Mouse (Mus musculus) gastrocnemius, adult 2 months (tissue): Measurements from ENCODE around the gene Myh9. TPM values are rescaled to one million over a fixed set of nuclear protein-coding genes. Genes with fewer than 3 reads are reported as not detected.

ENCODE experiments used
- DNase-seq: peaks from one replicate; pipeline ENCODE4 v3.0.0; 2022
- H3K27ac ChIP-seq: fragments of 200-600 bp; 2 replicates; pipeline ENCODE4 v1.8.1; 2022; ENCODE audit warnings: mild to moderate bottlenecking
- H3K4me3 ChIP-seq: fragments of 200-600 bp; 2 replicates; pipeline ENCODE4 v1.8.1; 2022; ENCODE audit warnings: mild to moderate bottlenecking, moderate library complexity
- CTCF ChIP-seq: fragments of 200-600 bp; IDR thresholded peaks from 2 replicates; pipeline ENCODE4 v1.8.1; 2022; ENCODE audit warnings: antibody characterized with exemption, mild to moderate bottlenecking, moderate library complexity
- intact Hi-C: fragments of 180-260 bp; cut with DNase I; formaldehyde crosslinking; loops from one replicate; pipeline ENCODE4 v1.15.1; 2025
- long read RNA-seq, 2 experiments: library from polyadenylated mRNA; stranded (forward); transcript quantifications; one replicate each; pipeline ENCODE4 v2.0.0; 2021
- total RNA-seq, 2 experiments: library from RNA; stranded (reverse); gene quantifications; 2 replicates each; pipeline ENCODE4 v1.2.3; 2021

Gene Myh9
- 10 to 100 TPM; 37.4 to 57.4 TPM for total RNA-seq
- long read RNA-seq, experiment 1, full-length matches to known transcripts, result 15 of 23 reads
- long read RNA-seq, experiment 1, partial matches to known transcripts, result 5 of 23 reads
- long read RNA-seq, experiment 1, other reads (novel, unspliced or antisense), result 3 of 23 reads
- long read RNA-seq, experiment 2, full-length matches to known transcripts, result 4 of 17 reads
- long read RNA-seq, experiment 2, partial matches to known transcripts, result 6 of 17 reads
- long read RNA-seq, experiment 2, other reads (novel, unspliced or antisense), result 7 of 17 reads

GRCm38 (mm10) chr15:77842047-77842843 is at the start of gene Myh9:
Gene Myh9 (minus strand): TSS chr15:77842175.
- peak; percentile 100 for DNase-seq
- 0 out of 2 replicates have a peak, but pooled peaks have one; percentile 2 for TF ChIP-seq CTCF
- H3K4me3 ChIP-seq, result peak within 1 kb of the TSS; percentile 85
- intact Hi-C loops, result loop anchor here (5.0 kb wide), 2 partner anchors 45 to 70 kb away; no protein-coding TSS in a partner anchor
- H3K27ac ChIP-seq, result peak within 1 kb of the TSS; percentile 98

- H3K27ac ChIP-seq, result peak overlapping the region; percentile 70
- intact Hi-C loops, result no loop called here
- peak; percentile 20 for DNase-seq
These were observed 49.8 kb upstream of the Myh9 start for GRCm38 (mm10) chr15:77891766-77892165.

GRCm38 (mm10) chr15:77889761-77890422 is 47.9 kb upstream of the Myh9 start:
- TF ChIP-seq CTCF, result no peak
- Histone ChIP-seq H3K4me3 (no peak overlapping the region), H3K27ac (peak overlapping the region; percentile 43)
- no peak for DNase-seq
- intact Hi-C loops, result no loop called here

More at GRCm38 (mm10) chr15:77891766-77892165, 49.8 kb upstream of the Myh9 start:
- H3K4me3 ChIP-seq, result no peak overlapping the region
- no peak for TF ChIP-seq CTCF

GRCm38 (mm10) chr15:77888286-77888685 is 46.3 kb upstream of the Myh9 start:
- DNase-seq, result peak; percentile 16
- Histone ChIP-seq H3K4me3 (no peak overlapping the region), H3K27ac (no peak overlapping the region)
- intact Hi-C loops, result no loop called here
- no peak for TF ChIP-seq CTCF

DNA sequence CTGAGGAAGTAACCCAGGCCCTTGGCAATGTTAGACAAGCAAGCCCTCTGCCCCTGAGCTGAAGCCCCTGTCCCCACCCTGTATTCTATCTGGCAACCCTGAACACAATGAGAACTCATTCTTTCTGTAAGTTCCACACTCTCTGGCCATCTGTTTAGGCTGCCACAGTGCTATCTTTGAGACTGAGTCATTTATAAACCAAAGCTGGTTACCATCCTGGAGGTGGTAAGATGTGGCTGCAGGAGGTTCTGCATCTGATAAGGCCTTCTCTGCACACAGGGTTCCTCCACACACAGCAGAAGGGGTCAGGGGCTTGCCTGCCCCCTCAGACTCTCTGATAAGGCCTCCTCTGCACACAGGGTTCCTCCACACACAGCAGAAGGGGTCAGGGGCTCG is 45.1 kb upstream of the Myh9 start:
- TF ChIP-seq CTCF, result no peak
- H3K4me3 ChIP-seq, result no peak overlapping the region
- no peak overlapping the region for H3K27ac ChIP-seq
- DNase-seq, result no peak
- intact Hi-C loops, result no loop called here

DNA sequence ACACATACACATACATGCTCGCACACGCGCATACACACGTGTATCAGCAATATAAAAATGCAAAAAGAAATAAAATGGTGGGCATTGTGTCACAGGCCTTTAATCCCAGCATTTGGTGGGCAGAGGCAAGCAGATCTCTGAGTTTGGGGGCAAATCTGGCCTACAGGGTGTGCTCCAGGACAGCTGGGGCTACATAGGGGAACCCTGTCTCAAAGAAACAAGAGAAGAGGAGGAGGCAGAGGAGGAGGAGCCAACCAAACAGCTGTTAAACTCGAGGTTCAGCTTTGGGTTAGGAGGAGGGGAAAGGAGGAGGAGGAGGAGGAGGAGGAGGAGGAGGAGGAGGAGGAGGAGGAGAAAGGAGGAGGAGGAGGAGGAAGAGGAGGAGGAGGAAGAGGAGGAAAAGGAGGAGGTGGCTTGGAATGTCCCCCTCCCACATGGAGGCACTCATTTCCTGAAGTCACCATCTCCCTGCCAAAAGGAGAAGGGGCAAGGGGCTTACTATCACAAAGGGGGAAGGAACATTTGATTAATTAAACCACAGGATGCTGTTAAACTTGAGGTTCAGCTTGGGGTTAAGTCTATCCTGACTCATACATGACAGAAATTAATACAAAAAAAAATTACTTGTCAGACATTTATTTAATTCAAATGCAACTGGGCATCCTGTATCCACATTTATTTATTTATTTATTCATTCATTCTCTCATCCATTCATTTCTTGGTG is 44.6 kb upstream of the Myh9 start:
- Histone ChIP-seq H3K27ac (no peak overlapping the region), H3K4me3 (no peak overlapping the region)
- TF ChIP-seq CTCF, result no peak
- DNase-seq, result no peak
- intact Hi-C loops, result no loop called here

- no peak overlapping the region for H3K4me3 ChIP-seq
- H3K27ac ChIP-seq, result no peak overlapping the region
- intact Hi-C loops, result no loop called here
- no peak for DNase-seq
- TF ChIP-seq CTCF, result no peak
These were observed 44.0 kb upstream of the Myh9 start for GRCm38 (mm10) chr15:77885945-77886344.

DNA sequence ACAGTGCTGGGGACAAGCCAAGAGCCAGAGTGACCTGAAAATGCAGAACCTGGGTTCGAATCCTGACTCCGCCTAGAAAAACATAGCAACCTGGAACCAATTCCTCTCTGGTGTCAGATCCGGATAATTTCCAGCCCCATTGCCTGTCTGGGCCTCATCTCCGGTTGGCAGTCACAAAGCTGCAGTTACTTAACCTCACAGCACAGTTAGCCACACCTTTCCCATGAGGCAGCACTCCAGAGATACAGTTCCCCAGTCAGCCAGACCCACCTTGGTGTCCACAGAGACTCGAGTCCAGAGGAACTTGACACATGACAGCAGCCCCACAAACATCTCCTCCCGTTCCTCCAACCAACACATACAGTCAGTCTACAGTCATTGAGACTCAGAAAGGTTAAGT is 43.2 kb upstream of the Myh9 start:
- Histone ChIP-seq H3K27ac (no peak overlapping the region), H3K4me3 (no peak overlapping the region)
- intact Hi-C loops, result no loop called here
- DNase-seq, result no peak
- no peak for TF ChIP-seq CTCF

GRCm38 (mm10) chr15:77883697-77884010 is 41.7 kb upstream of the Myh9 start:
- no peak overlapping the region for H3K4me3 ChIP-seq
- no peak for DNase-seq
- TF ChIP-seq CTCF, result no peak
- H3K27ac ChIP-seq, result peak overlapping the region; percentile 63
- intact Hi-C loops, result no loop called here

- TF ChIP-seq CTCF, result no peak
- Histone ChIP-seq H3K4me3 (peak overlapping the region; percentile 15; the same call in 1 of the 2 replicates), H3K27ac (peak overlapping the region; percentile 63)
- DNase-seq, result peak; percentile 44
- intact Hi-C loops, result no loop called here
These were observed 41.1 kb upstream of the Myh9 start for GRCm38 (mm10) chr15:77882797-77883696.

GRCm38 (mm10) chr15:77882297-77882696 is 40.3 kb upstream of the Myh9 start:
- no peak for TF ChIP-seq CTCF
- intact Hi-C loops, result no loop called here
- Histone ChIP-seq H3K4me3 (no peak overlapping the region), H3K27ac (peak overlapping the region; percentile 63)
- DNase-seq, result no peak
